Mouse (Mus musculus) thymus, adult 2 months (tissue): ENCODE data around the gene Megf11.

Experiments
- CTCF ChIP-seq: fragments of 200-500 bp; IDR thresholded peaks from 2 replicates; pipeline ENCODE4 v1.5.1; 2012; ENCODE audit warnings: mild to moderate bottlenecking, control low read depth, low read length, moderate library complexity, borderline replicate concordance; ENCODE audit not compliant: control insufficient read depth, poor library complexity, insufficient read depth; ENCODE audit errors: extremely low read depth
- POLR2A ChIP-seq: fragments of 200-500 bp; IDR thresholded peaks from 2 replicates; pipeline ENCODE4 v1.6.1; 2012; ENCODE audit warnings: mild to moderate bottlenecking, low read length, control low read depth, moderate library complexity; ENCODE audit not compliant: control insufficient read depth, poor library complexity, insufficient read depth; ENCODE audit errors: extremely low read depth

DNA sequence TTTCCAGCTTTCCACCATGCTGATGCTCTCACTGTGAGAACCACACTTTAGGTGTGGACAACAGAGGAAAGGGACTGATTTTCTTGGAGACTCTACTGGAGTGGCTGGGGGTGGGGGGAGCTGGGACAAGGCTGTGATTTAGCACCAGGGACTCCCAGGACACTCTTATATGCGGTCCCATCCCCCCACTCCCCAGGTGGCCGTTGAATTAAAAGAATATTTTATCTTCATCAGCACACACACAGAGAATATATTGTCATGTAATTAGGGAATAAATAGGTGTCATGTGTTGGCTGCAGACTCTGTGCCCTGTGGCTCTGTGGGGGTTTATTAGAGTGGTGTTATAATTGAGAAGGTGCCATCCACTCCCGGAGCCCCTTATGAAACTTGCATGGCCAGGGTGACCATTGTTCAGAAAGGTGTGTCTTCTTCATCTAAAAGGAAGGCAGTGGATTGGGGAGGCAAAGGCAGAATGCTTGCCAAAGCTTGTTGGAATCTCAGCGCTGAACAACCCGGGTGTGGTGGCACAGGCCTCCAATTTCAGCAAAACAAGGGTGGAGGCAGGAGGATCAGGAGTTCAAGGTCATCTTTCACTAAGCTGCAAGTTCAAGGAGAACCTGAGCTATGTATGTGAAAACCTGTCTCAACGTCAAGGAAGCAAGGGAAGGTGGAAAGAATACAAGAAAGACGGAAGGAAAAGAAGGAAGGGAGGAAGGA lies 4.3 kb downstream of the Megf11 start:
- TF ChIP-seq POLR2A (no peak), CTCF (no peak)
